Mouse (Mus musculus): ENCODE data around the gene Parp1. TPM values are rescaled to one million over a fixed set of nuclear protein-coding genes. Genes with fewer than 3 reads are reported as not detected.

Parp1 gene
- total RNA-seq (2023), result 75.9 TPM

DNA sequence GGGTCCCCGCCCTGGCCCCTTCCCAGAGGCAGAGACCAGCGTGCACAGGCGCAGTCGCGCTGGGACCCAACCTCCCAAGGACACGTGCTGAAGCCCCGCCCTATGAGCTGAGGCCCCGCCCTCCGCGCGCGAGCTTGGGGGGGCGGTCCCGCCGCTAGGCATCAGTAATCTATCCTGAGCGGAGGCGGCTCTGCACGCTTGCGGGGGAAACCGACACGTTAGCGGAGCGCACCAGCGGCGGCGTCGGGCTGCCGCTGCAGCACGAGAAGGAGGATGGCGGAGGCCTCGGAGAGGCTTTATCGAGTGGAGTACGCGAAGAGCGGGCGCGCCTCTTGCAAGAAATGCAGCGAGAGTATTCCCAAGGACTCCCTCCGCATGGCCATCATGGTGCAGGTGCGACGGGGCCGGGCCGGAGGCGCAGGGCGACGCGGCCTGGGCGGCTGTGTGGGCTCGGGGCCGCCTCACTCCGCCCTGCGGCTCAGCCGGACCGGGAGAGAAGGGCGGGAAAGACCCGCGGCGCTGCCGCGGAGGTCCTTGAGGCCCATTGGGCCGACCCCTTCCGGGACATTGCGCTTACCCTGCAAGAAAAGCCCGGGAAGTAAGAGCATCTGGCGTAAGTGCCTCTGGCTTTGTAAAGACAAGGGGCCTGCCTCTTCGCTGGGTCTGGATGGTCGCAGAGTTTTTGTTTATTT lies at the start of gene Parp1:
Gene Parp1 (plus strand): TSS at position 164 of the 692 bp plus-strand sequence.

DNA sequence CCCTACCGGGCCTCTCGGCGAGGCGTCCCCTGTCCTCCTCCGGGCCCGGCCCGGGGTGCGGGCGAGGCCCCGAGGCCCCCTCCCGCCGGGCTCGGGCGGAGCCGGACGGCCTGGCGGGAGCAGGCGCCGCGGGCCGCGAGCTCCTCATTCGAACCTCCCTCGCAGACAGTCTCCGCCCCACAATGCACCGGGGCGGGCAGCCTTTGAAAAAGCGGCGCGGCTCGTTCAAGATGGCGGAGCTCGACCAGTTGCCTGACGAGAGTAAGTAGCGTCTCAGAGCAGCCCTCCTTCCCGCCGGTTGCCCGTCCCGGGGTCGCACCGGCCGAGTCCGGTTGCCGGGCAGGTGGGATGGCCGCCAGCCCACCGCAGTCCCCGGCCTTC lies 72.4 kb downstream of the Parp1 start, which contains the start of gene Lin9:
Gene Lin9 (plus strand): TSS at position 14 of the 381 bp plus-strand sequence.

Other genes starting within 250 kb of the Parp1 start
- gene Itpkb, start 238.4 kb upstream of the Parp1 start, total RNA-seq (2023), result 278 TPM
- gene Stum, start 85.4 kb upstream of the Parp1 start, total RNA-seq (2023), result 0.18 TPM
- 17.2 TPM for gene Lin9, start 72.2 kb downstream of the Parp1 start, total RNA-seq (2023)
- not detected for gene Mixl1, start 128.1 kb downstream of the Parp1 start, total RNA-seq (2023)
- 47.5 TPM for gene Acbd3, start 157.1 kb downstream of the Parp1 start, total RNA-seq (2023)
- gene H3f3a, start 245.0 kb downstream of the Parp1 start, total RNA-seq (2023), result 742 TPM

Measured in CD8-positive naive resting alpha-beta T cell, adult 57 days (primary cell).